Mouse (Mus musculus) liver, embryonic 11.5 days (tissue): Measurements from ENCODE around the gene Cycs. TPM values are rescaled to one million over a fixed set of nuclear protein-coding genes. Genes with fewer than 3 reads are reported as not detected.

Experiments
- ATAC-seq: fragments of 200-750 bp; cut with Nextera tagmentation; replicated peaks from 2 replicates; pipeline ENCODE4 v1.8.0; 2017; ENCODE audit warnings: moderate number of reproducible peaks, mild to moderate bottlenecking, moderate TSS enrichment, moderate library complexity; ENCODE audit not compliant: low FRiP score
- DNase-seq: peaks from one replicate; pipeline ENCODE4 v3.0.0-alpha.2; 2017; ENCODE audit warnings: low spot score
- H3K27ac ChIP-seq: fragments of 300-500 bp; sonication (generic); 2 replicates; pipeline ENCODE4 v1.5.1; 2014; ENCODE audit warnings: mild to moderate bottlenecking, low read depth, low read length, control low read depth
- H3K27me3 ChIP-seq: fragments of 300-500 bp; sonication (generic); replicated peaks from 2 replicates; pipeline ENCODE4 v1.6.1; 2014; ENCODE audit warnings: low read length, mixed read lengths; ENCODE audit not compliant: control insufficient read depth, insufficient read depth
- H3K36me3 ChIP-seq: fragments of 300-500 bp; sonication (generic); 2 replicates; pipeline ENCODE4 v1.6.1; 2014; ENCODE audit warnings: mild to moderate bottlenecking, low read length, moderate library complexity, mixed read lengths; ENCODE audit not compliant: control insufficient read depth, insufficient read depth
- H3K4me1 ChIP-seq: fragments of 300-500 bp; sonication (generic); replicated peaks from 2 replicates; pipeline ENCODE4 v1.6.1; 2014; ENCODE audit warnings: low read length, mixed read lengths; ENCODE audit not compliant: control insufficient read depth, insufficient read depth
- H3K4me2 ChIP-seq: fragments of 300-500 bp; sonication (generic); 2 replicates; pipeline ENCODE4 v1.6.1; 2014; ENCODE audit warnings: mild to moderate bottlenecking, control low read depth, moderate library complexity
- H3K4me3 ChIP-seq: fragments of 300-500 bp; sonication (generic); 2 replicates; pipeline ENCODE4 v1.5.1; 2014; ENCODE audit warnings: low read depth, low read length, control low read depth
- H3K9ac ChIP-seq: fragments of 300-500 bp; sonication (generic); 2 replicates; pipeline ENCODE4 v1.6.1; 2014; ENCODE audit warnings: low read depth, low read length, control low read depth
- H3K9me3 ChIP-seq: fragments of 300-500 bp; sonication (generic); 2 replicates; pipeline ENCODE4 v1.6.1; 2016; ENCODE audit warnings: low read length, inconsistent platforms, mixed read lengths; ENCODE audit not compliant: control insufficient read depth
- WGBS: fragments of 180-500 bp; shearing (Covaris S2); extraction: QIAGEN DNeasy Blood & Tissue Kit; methylation state at CpG from one replicate; pipeline ENCODE4 v1.1.7; 2014; 5-methylcytosine and 5-hydroxymethylcytosine counted together
- polyA plus RNA-seq: library from polyadenylated mRNA; unstranded; fragments of >200 nt; fragmentation: Nextera tagmentation; extraction: Ambion mirVana; gene quantifications from 2 replicates; pipeline ENCODE4 v1.2.1, GENCODE M21; 2014

Cycs gene
- polyA plus RNA-seq, result 83.6 and 84.2 TPM in 2 replicates

- Histone ChIP-seq H3K4me1 (no peaks in the 10 kb centered on the region; the same call in 1 of the 2 replicates), H3K27ac (peak within 1 kb of the TSS; percentile 78), H3K9me3 (no peaks in the 10 kb centered on the region), H3K9ac (peak within 1 kb of the TSS; percentile 91), H3K36me3 (0 out of 2 replicates have a peak, but pooled peaks cover 2% of the 10 kb centered on the region), H3K27me3 (no peaks in the 10 kb centered on the region), H3K4me2 (peak within 1 kb of the TSS; percentile 88), H3K4me3 (peak within 1 kb of the TSS; percentile 88)
- DNase-seq (peak; percentile 99), ATAC-seq (peak; percentile 98)
- WGBS, result under 1% methylated on average over 78 of the region's 78 CpGs
Observed at GRCm38 (mm10) chr6:50566141-50566996, at the start of gene Cycs. TSS of gene Cycs (minus strand) at chr6:50566538.

GRCm38 (mm10) chr6:50601620-50602019 is 35.3 kb upstream of the Cycs start:
- Histone ChIP-seq H3K9ac (no peak overlapping the region), H3K4me2 (no peak overlapping the region), H3K9me3 (no peaks in the 10 kb centered on the region), H3K27me3 (no peaks in the 10 kb centered on the region), H3K27ac (no peak overlapping the region), H3K36me3 (no peaks in the 10 kb centered on the region), H3K4me1 (peaks cover under 1% of the 10 kb centered on the region; the same call in 1 of the 2 replicates), H3K4me3 (no peak overlapping the region)
- DNase-seq, result no peak
- no peak for ATAC-seq
- WGBS, result 20% methylated on average over 4 of the region's 4 CpGs

- H3K4me1 ChIP-seq, result peaks cover 4% of the 10 kb centered on the region; the same call in 1 of the 2 replicates
- no peak for DNase-seq
- H3K9ac ChIP-seq, result no peak overlapping the region
- no peak for ATAC-seq
- H3K27me3 ChIP-seq, result no peaks in the 10 kb centered on the region
- 70% methylated on average over 5 of the region's 5 CpGs for WGBS
- no peak overlapping the region for H3K4me2 ChIP-seq
- H3K9me3 ChIP-seq, result 0 out of 2 replicates have a peak, but pooled peaks cover 2% of the 10 kb centered on the region
- H3K4me3 ChIP-seq, result no peak overlapping the region
- no peaks in the 10 kb centered on the region for H3K36me3 ChIP-seq
- H3K27ac ChIP-seq, result no peak overlapping the region
Observed at GRCm38 (mm10) chr6:50598560-50598959, 32.2 kb upstream of the Cycs start.

GRCm38 (mm10) chr6:50596301-50597211 is 30.2 kb upstream of the Cycs start, which contains the start of gene 4921507P07Rik:
TSS of gene 4921507P07Rik (minus strand) at chr6:50596632.
- ATAC-seq, result peak; percentile 100

GRCm38 (mm10) chr6:50594372-50594771 is 28.0 kb upstream of the Cycs start:
- WGBS, result 72% methylated on average over 2 of the region's 2 CpGs
- Histone ChIP-seq H3K27ac (no peak overlapping the region), H3K4me2 (no peak overlapping the region), H3K27me3 (no peaks in the 10 kb centered on the region), H3K4me1 (peaks cover 4% of the 10 kb centered on the region; the same call in 1 of the 2 replicates), H3K9me3 (0 out of 2 replicates have a peak, but pooled peaks cover 2% of the 10 kb centered on the region), H3K36me3 (no peaks in the 10 kb centered on the region), H3K4me3 (no peak overlapping the region), H3K9ac (no peak overlapping the region)
- DNase-seq (no peak), ATAC-seq (no peak)

More at GRCm38 (mm10) chr6:50596301-50597211, 30.2 kb upstream of the Cycs start, which contains the start of gene 4921507P07Rik:
- peak; percentile 90 for DNase-seq
- H3K9ac ChIP-seq, result peak within 1 kb of the TSS; percentile 66
- no peaks in the 10 kb centered on the region for H3K36me3 ChIP-seq
- no peaks in the 10 kb centered on the region for H3K27me3 ChIP-seq
- peak within 1 kb of the TSS; percentile 95 for H3K4me2 ChIP-seq
- H3K4me1 ChIP-seq, result peaks cover 4% of the 10 kb centered on the region; the same call in 1 of the 2 replicates
- H3K9me3 ChIP-seq, result 0 out of 2 replicates have a peak, but pooled peaks cover 2% of the 10 kb centered on the region
- peak within 1 kb of the TSS; percentile 60 for H3K4me3 ChIP-seq
- under 1% methylated on average over 58 of the region's 62 CpGs for WGBS
- no peak within 1 kb of the TSS for H3K27ac ChIP-seq

- Histone ChIP-seq H3K4me2 (no peak overlapping the region), H3K9ac (no peak overlapping the region), H3K9me3 (0 out of 2 replicates have a peak, but pooled peaks cover 2% of the 10 kb centered on the region), H3K36me3 (no peaks in the 10 kb centered on the region), H3K4me3 (no peak overlapping the region), H3K27me3 (no peaks in the 10 kb centered on the region), H3K4me1 (peaks cover 4% of the 10 kb centered on the region; the same call in 1 of the 2 replicates), H3K27ac (no peak overlapping the region)
- ATAC-seq (no peak), DNase-seq (no peak)
- 67% methylated on average over 10 of the region's 10 CpGs for WGBS
Observed at GRCm38 (mm10) chr6:50593334-50593845, 27.1 kb upstream of the Cycs start.

- no peak overlapping the region for H3K9ac ChIP-seq
- ATAC-seq, result no peak
- H3K27ac ChIP-seq, result no peak overlapping the region
- no peak for DNase-seq
- 0 out of 2 replicates have a peak, but pooled peaks cover 2% of the 10 kb centered on the region for H3K9me3 ChIP-seq
- H3K27me3 ChIP-seq, result no peaks in the 10 kb centered on the region
- H3K36me3 ChIP-seq, result no peaks in the 10 kb centered on the region
- no peak overlapping the region for H3K4me2 ChIP-seq
- H3K4me1 ChIP-seq, result peaks cover 4% of the 10 kb centered on the region
- H3K4me3 ChIP-seq, result no peak overlapping the region
- 67% methylated on average over 3 of the region's 3 CpGs for WGBS
Observed at GRCm38 (mm10) chr6:50590234-50590633, 23.9 kb upstream of the Cycs start.

GRCm38 (mm10) chr6:50588251-50588650 is 21.9 kb upstream of the Cycs start:
- H3K4me1 ChIP-seq, result peaks cover 4% of the 10 kb centered on the region
- DNase-seq (no peak), ATAC-seq (no peak)
- no peak overlapping the region for H3K27ac ChIP-seq
- no peak overlapping the region for H3K9ac ChIP-seq
- H3K4me3 ChIP-seq, result no peak overlapping the region
- no peaks in the 10 kb centered on the region for H3K27me3 ChIP-seq
- 88% methylated on average over 1 of the region's 1 CpGs for WGBS
- no peaks in the 10 kb centered on the region for H3K9me3 ChIP-seq
- no peaks in the 10 kb centered on the region for H3K36me3 ChIP-seq
- no peak overlapping the region for H3K4me2 ChIP-seq
